Mouse (Mus musculus): ENCODE measurements around the gene Pde10a.

The Pde10a gene

DNA sequence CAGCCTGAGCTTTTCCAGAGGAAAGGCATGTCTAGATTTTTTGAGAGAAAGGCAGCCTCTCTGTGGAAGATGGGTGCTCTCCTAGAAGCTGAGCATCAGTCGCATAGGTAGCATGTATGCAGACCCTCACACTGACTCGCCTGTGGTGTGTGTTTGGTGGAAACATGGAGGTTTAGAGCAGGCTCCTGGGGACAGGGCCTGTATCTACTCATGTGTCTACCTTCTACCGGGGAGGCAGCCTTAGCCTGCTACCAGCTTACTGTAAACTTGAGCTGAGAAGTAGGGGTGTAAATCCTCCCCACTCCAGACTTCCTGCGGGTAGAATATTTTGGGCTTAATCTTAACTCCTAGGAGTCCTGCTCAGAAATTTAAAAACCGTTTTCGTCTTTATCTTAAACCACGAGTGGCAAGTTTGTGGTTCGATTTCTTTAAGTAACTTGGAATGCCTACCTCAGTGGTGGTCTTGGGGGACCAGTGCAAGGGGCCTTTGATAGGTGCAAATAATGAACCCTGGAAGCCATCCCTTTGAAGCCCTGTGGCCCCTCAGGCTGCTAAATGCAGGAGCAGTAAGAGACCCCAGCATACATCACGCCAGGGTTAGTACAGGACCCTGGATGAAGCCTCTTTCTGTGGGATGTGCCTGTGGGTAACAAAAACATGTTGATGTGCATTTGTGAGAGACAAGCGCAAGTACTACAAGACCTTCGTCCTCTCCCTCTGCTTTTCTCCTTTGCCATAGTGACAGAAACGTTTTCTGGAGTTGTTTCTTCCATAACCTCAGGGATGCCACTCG is 367.2 kb downstream of the Pde10a start:
- no peak for DNase-seq (ENCODE audit: low spot score)

GRCm38 (mm10) chr17:8895991-8896390 is 370.8 kb downstream of the Pde10a start:
- peak; percentile 30 for DNase-seq (ENCODE audit: low spot score)

DNA sequence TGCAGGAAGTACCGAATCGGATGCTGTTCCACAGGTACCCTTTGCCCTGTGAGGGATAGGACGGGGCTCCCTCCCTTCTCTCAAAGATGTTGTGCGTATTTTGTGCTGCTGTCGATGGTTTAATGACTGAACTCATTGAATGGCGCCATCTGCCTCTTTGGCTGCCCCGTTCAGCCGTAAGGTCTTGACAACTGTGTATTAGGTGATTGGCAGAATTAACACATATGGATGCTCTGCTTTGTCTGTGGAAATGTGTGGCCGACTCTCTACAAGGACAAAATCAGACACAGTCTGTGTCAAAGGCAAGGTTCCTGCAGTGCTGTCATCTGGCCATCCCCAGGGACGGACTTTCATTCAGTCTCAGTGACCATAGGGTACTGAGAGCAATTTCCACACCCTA is 372.6 kb downstream of the Pde10a start:
- DNase-seq (ENCODE audit: low spot score), result peak; percentile 26

DNA sequence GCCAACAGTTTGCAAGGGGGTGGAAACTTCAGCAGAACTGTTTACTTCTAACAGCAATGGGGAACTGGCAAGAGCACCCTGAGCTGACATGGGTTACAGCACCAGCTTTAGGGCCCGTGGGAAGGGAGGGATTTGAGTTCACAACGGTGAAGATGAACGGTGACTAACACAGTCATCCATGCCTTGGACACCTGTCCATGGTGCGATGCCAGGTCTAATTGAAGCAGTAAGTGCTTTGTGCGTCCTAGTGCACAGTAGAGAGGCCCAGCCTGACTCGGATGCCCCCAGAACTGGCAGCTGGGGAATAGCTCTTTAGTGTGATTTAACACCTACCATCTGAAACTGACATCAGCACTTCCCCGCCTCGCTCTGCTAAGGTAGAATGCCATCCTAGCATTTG is 373.0 kb downstream of the Pde10a start:
- DNase-seq (ENCODE audit: low spot score), result peak; percentile 23

- DNase-seq (ENCODE audit: low spot score), result peak; percentile 18
These were observed 374.0 kb downstream of the Pde10a start for GRCm38 (mm10) chr17:8899212-8899611.

DNA sequence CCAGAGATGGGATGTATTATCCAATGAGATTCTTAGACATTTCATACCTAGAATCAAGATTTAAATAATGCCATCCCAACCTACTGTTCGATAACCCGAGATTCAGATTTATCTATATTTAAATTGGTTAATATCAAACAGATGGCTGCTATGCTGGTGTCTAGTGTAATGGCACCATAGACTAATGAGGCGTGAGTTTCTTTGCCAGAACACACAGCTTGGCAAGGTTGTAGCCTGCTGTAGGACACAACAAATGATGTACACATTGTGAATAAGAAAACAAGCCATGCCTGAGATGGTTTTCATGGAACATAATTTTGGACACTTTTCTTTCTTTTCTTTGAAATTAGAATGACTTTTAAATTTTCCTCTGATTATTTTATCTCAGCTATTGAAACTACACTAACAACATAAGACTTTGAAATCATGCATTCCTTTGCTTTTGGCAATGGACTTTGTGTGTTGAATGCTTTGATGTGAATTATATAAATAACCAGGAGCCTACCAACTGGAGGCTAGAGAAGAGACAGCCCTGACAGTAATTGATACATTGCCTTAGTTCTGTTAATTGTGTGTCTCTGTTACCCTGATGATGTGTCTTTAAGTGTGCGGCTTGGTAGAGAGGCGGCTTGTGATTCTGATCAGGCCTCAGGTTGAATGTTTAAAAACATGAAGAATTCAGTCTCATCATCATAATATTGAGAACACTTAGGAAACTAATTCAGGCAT is 378.5 kb downstream of the Pde10a start:
- peak; percentile 5 for DNase-seq (ENCODE audit: low spot score)

DNA sequence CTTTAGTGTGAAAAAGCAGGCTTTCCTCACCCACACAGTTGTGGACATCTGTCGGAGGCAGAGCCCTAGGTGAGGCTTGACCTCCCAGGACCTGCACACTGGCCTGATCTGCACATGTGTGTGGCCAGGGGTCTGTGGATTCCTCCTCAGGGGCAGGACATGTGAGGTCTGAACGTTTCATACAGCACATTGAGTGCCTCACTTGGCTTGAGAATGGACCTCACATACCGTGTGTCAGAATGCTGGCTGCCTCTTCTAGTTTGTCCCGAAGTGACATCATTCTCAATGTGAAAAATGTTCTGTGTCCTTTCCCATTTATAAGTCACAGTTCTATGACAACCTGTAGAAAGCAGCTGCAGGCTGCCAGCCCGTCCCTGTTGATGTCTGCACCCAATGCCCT is 385.4 kb downstream of the Pde10a start:
- peak; percentile 36 for DNase-seq (ENCODE audit: low spot score)

DNA sequence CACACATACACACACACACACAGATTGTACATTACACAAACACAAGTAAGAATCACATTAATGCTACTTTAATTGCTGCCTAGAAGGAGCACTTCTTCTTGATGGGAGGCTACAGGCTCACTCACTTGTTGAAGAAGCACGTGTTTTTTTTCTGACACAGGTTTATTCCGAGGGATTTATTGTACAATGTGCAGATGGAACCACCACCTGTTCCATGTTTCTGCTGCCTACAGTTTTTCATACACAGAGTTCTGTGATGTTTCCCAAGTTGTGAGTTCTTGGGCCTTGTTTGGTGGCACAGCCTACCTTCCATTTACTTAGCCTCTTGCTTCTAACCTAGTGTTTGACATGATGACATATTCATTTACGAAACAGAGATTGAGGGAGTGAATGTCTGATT is 387.8 kb downstream of the Pde10a start:
- no peak for DNase-seq (ENCODE audit: low spot score)

GRCm38 (mm10) chr17:8915693-8916092 is 390.5 kb downstream of the Pde10a start:
- DNase-seq (ENCODE audit: low spot score), result no peak

GRCm38 (mm10) chr17:8923074-8923473 is 397.9 kb downstream of the Pde10a start:
- DNase-seq (ENCODE audit: low spot score), result no peak

GRCm38 (mm10) chr17:8923727-8924126 is 398.6 kb downstream of the Pde10a start:
- DNase-seq (ENCODE audit: low spot score), result no peak

GRCm38 (mm10) chr17:8925819-8926383 is 400.7 kb downstream of the Pde10a start:
- DNase-seq (ENCODE audit: low spot score), result no peak

- DNase-seq (ENCODE audit: low spot score), result no peak
These were observed 403.4 kb downstream of the Pde10a start for GRCm38 (mm10) chr17:8928560-8928959.

DNA sequence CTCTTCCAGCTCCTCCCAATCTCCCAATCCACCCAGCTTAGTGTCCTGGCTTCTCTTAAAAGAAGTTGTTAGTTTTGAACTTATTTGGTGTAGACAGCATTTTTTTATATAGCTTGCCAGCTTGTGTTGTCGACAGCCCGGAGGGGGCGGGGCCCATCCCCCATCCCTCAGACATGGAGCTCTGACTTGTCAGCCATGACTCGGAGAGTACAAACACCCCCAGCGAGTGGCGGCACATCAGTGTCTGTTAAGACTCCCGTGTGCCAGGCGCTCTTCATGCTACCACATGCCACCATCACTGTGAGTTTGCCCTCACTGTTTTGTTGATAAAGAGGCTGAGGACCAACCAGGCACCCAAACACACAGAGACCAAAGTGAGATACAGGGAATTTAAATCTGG is 404.5 kb downstream of the Pde10a start:
- DNase-seq (ENCODE audit: low spot score), result no peak

DNA sequence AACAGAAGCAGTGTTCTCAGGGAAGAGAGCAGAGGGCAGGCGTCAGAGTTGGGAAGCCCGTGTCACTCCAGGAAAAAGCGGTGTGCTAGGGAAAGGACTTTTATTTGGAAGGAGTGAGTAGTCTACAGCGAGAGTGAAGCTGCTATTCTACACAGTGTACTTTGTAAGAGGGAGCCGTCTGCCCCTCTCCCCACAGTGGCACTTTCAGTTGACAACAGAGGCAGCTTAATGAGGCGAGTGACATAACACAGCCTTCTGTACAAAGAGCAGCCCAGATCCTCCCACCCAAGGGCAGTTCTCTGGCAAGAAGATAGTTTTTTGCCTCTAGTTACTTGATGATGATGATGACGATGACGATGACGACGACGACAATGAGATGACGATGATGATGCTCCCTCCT is 410.4 kb downstream of the Pde10a start:
- no peak for DNase-seq (ENCODE audit: low spot score)

DNA sequence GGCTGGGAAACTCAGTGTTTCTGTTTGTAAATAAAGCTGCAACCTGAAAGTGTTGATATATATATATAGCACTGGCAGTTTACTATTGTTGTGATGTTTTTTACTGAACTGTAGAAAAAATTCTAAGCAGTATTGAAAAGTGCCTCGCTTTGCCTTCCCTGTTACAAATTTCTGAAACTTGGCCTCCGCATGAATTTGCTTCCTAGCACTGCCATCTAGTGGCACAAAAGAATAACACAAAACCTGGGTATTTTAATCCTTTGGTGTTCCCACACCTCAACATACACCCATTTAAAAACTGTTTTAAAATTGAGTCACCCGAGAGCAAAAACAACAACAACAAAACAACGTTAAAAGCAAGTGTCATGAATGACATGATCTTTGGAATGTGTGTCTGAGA is 411.4 kb downstream of the Pde10a start:
- no peak for DNase-seq (ENCODE audit: low spot score)

DNA sequence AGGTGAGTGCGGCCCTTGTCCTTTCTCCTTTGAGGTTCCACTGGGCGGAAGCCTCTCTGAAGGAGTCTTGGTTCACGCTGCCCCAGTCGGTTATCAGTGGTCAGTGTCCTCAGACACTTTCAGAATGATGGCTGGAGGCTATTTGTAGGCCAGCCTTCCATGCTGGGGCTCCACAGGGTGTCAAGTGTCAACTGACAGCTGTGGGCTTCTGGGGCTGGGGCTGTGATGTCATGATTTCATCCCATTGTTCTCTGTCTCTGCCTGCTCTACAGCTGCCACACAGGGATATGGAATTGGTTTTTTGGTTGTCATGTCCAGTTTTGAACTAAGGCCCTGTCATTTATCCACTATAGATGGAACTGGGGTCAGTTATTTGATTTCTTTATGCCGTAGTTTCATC is 426.4 kb downstream of the Pde10a start:
- no peak for DNase-seq (ENCODE audit: low spot score)

GRCm38 (mm10) chr17:8952951-8953350 is 427.8 kb downstream of the Pde10a start:
- DNase-seq (ENCODE audit: low spot score), result no peak

GRCm38 (mm10) chr17:8958125-8958524 is 433.0 kb downstream of the Pde10a start:
- no peak for DNase-seq (ENCODE audit: low spot score)

- no peak for DNase-seq (ENCODE audit: low spot score)
These were observed 435.2 kb downstream of the Pde10a start for GRCm38 (mm10) chr17:8960386-8960785.

- DNase-seq (ENCODE audit: low spot score), result no peak
These were observed 435.9 kb downstream of the Pde10a start for GRCm38 (mm10) chr17:8961097-8961496.

GRCm38 (mm10) chr17:8961644-8962043 is 436.5 kb downstream of the Pde10a start:
- DNase-seq (ENCODE audit: low spot score), result no peak

- no peak for DNase-seq (ENCODE audit: low spot score)
These were observed 440.0 kb downstream of the Pde10a start for GRCm38 (mm10) chr17:8965177-8965576.

All from testis, postnatal 10 days (tissue).